Mouse (Mus musculus) megakaryocyte, adult 5-6 weeks (primary cell): ENCODE data around the gene Otud1. TPM values are rescaled to one million over a fixed set of nuclear protein-coding genes. Genes with fewer than 3 reads are reported as not detected.

Experiments
- ATAC-seq: 2 replicates; pipeline ENCODE4 v1.8.0; 2016; ENCODE audit warnings: mild to moderate bottlenecking, inconsistent platforms; ENCODE audit not compliant: poor library complexity, severe bottlenecking
- total RNA-seq, 2 experiments: library from RNA; stranded (forward) in 1 of 2; stranded (reverse) in 1 of 2; fragments of 153-499, 151-499 nt in 1 of 2; fragments of 221-1000, 200-1000 nt in 1 of 2; gene quantifications; 2 replicates each; pipeline versions ENCODE4 v1.2.3 to v1.2.4; 2015 to 2017

Otud1 gene
- total RNA-seq (2015) (5.3 and 6.6 TPM in 2 replicates), total RNA-seq (2017) (6.0 and 6.4 TPM in 2 replicates)

- peak; percentile 85 for ATAC-seq
Measured at GRCm38 (mm10) chr2:19657158-19657874, at the start of gene Otud1. Gene Otud1, plus strand, starts transcription at chr2:19657752.

DNA sequence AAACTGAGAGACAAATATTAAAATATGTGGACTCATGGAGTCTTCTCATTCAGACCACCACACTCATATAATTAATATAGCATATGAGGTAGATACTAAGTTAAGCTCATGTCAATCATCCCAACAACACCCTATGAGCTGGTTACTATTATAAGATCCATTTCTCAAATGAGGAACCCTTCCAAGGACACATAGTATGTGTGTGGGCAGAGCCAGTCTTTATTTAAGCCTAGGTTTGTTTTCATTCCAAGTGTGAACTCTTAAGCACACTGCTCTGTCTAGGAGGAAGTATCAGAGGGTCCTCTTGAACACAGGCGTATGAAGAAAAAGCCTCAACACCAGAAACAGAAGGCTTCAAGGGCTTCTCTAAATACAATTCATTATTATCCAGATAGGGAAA is 49.7 kb upstream of the Otud1 start:
- no peak for ATAC-seq

GRCm38 (mm10) chr2:19608410-19609073 is 49.0 kb upstream of the Otud1 start:
- no peak for ATAC-seq

DNA sequence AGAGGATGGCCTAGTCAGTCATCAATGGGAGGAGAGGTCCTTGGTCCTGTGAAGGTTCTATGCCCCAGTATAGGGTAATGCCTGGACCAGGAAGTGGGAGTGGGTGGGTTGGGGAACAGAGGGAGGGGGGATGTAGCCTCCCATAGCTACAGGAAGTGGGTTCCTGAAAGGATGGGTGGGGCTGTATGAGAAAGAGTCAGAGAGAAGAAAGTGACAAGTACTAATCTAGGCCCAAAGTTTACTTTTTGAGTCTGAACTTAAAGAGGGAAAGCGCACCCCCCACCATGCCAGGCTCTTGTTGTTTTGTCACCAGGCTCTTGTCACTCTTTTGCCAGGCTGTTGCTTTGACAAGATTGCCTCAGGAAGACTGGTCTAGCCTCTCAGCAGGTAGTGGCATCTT is 35.5 kb upstream of the Otud1 start:
- ATAC-seq: peak; percentile 57; the same call in 1 of the 2 replicates

- peak; percentile 63 for ATAC-seq
Measured at GRCm38 (mm10) chr2:19627044-19627443, 30.5 kb upstream of the Otud1 start.

GRCm38 (mm10) chr2:19627920-19628608 is 29.5 kb upstream of the Otud1 start:
- ATAC-seq: peak; percentile 77

DNA sequence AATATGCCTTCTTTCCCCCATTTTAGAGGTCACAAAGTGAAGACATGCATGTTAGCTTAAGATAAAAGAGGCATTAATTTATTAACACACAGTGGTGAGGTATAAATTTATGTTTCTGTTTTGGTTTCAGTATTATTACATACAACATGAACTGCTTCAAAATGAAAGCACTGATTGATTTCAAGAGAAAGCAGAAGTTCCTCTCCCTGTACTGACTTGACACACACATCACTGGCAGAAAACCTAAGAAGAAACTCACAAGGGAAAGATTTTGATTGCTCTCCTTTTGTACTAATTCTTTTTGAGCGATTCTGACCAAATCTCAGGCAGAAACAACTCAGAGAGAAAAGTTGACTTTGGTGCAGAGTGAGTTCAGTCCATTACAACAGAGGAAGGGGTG is 27.0 kb upstream of the Otud1 start:
- ATAC-seq: peak; percentile 41

DNA sequence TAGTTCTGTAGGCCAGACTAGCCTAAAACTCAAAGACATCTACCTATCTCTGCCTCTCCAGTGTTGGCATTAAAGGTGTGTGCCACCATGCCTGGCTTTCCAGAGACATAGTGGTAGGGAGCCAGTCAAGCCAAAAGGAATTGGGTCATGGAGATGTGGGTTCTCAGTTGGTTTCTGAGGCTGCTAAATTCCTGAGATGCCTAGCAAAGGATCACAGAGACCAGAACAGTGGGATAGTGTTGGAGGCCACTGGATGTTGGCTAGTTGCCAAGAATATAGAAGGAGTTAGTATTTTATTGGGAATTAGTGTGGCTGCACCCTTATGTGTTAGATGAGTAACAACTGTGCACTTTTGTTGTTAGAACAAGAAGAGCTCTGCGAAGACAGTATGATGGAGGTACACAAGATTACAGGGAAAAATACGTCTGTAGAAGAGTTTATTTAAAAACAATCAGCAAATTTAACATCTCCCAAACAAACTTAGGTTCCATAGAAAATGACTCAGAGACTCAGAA is 24.1 kb upstream of the Otud1 start:
- ATAC-seq: no peak

DNA sequence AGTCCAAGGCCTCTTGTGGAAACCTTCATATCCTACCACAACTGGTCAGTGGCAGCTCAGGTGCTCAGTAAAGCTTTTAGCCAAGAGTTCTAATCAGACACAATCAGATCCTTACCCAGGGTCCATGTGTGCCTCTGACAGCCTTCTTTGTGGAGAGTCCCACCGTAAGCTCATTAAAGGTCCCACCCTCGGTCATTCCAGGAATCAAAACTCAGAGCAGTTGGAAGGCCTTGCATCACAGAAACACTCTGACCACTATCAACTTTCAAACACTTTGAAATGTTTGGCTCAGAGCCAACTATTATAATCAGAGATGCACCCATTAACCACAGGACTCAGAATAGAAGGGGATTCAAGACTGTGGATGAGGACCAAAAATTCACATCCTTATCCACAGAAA is 12.4 kb upstream of the Otud1 start:
- no peak for ATAC-seq

- no peak for ATAC-seq
Measured at GRCm38 (mm10) chr2:19646144-19646543, 11.4 kb upstream of the Otud1 start.

DNA sequence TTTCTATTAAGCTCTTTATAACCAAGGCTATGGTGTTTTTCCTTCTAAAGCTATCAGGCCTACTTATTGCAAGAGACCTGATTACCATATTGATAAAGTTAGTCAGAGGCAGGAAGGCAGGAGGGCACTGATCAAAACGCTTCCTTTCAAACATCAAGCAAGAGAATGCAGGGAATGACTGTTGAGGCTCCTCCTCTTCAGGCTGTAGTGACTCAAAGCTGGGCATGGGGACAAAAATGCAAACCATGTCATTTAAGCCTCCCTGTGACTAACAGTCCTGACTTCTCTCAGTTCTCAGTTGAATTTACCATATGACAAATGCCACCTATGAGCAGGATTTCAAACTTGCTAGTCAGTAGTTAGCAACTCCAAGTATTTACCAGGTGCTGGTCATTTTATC is 10.6 kb upstream of the Otud1 start:
- ATAC-seq: no peak

- no peak for ATAC-seq
Measured at GRCm38 (mm10) chr2:19656436-19656835, 1.1 kb upstream of the Otud1 start.

- peak; percentile 51 for ATAC-seq
Measured at GRCm38 (mm10) chr2:19657881-19658589, 483 bp downstream of the Otud1 start.

DNA sequence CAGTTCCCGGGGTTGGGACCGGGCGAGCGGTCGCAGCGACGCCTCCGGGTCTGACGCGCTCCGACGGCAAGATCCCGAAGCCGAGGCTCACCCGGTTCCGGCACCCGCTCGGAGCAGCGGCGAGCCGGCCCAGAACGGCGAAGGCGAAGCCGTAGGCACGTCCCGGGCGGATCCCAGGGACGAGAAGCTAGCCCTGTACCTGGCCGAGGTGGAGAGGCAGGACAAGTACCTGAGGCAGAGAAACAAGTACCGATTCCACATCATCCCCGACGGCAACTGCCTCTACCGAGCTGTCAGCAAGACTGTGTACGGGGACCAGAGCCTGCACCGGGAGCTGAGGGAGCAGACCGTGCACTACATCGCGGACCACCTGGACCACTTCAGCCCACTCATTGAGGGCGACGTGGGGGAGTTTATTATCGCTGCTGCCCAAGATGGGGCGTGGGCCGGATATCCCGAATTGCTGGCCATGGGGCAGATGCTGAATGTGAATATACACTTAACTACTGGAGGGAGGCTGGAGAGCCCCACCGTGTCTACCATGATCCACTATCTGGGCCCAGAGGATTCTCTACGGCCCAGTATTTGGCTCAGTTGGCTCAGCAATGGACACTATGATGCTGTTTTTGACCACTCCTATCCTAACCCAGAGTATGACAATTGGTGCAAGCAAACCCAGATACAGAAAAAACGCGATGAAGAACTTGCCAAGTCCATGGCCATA is 1.3 kb downstream of the Otud1 start:
- peak; percentile 18 for ATAC-seq

DNA sequence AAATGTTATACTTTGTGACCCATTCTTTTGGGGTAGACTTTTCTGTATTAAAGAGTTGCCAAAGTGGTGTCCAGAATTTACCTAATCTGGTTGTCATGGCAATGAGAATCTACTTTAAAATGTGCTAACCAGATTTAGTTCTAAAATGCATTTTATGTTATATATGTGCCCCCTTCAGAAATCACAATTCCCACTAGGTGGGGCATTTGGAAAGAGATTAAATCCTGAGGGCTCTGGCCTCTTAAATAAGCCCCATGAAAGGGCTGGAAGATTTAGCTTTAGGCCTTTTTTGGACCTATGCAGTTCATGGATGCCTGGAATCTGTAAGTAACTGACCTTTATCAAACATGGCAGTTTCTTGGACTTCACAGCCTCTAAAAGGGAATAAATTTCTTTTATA is 3.3 kb downstream of the Otud1 start:
- no peak for ATAC-seq

DNA sequence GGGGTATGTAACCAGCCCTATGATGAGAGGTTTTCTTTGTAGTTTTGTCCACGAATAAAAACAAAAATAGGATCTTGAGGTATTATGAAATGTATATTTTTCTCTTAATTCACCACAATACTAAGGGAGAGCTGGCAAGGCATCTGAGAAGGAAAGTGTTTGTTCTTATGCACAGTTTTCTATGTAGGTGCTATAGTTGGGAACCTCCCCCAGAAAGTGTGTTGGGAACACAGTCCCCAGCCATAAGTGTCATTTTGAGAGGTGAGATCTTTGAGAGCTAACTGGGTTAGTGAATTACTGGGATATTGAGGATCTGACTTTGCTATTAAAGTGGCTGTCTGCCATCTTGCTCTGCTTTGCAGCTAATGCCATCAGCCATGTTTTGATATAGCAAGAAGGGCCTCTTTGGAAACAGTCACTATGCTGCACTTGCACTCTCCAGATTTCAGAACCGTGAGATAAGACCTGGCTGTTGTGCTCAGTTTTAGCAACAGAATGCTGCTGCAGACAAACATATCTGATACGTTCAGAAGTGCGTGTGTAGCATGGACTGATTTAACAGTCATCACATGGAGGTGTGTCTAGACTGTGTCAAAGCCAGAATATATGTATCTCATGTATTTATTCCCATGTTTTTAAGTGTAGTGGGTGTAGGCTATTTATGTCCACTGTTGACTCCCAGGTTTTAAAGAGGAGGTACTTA is 5.7 kb downstream of the Otud1 start:
- ATAC-seq: no peak

DNA sequence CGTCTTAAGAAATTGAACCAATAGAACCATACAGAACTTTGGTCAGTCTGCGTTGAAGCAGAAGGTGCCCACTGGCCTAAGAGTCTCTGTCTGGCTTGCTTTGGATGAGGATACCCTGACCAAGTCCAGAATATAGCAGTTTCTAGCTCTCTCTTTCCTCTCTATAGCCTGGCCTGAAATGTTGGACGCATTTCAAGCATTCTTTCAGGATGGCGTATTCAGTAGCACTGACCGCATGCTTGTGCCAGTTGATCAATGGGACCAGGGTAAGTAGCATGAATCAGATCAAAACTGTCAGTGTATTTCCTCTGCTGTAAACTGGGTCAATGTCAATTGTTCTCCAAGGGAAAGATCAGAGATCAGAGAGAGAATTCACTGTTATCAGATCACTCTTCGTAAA is 6.6 kb downstream of the Otud1 start:
- ATAC-seq: no peak

GRCm38 (mm10) chr2:19664555-19665475 is 7.3 kb downstream of the Otud1 start:
- ATAC-seq: no peak

DNA sequence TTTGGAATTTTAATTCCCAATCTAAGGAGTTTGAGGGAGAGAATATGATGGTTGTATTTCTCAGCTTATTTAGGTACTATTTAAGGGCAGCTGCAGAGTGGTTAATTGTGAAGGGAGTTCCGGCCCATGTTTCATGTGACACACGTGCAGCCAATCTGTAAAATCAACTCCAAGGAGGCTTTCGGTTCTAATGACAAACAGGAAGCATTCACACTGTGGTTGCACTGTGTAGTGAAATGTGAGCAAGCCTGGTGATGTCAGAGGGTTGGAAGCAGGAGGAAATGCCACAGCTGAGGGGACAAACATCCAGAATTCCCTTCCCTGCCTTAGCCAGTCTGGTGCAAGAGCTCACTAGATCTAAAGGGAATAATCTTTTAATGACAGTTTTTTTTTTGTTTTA is 8.3 kb downstream of the Otud1 start:
- peak; percentile 87 for ATAC-seq
